Mouse (Mus musculus) myocyte (in vitro differentiated cells): ENCODE data around the gene Cldn1. TPM values are rescaled to one million over a fixed set of nuclear protein-coding genes. Genes with fewer than 3 reads are reported as not detected.

Source experiments
- H3K27me3 ChIP-seq: one replicate; pipeline ENCODE4 v1.6.1; 2011; ENCODE audit not compliant: control insufficient read depth, insufficient read depth, insufficient read length
- H3K36me3 ChIP-seq: one replicate; pipeline ENCODE4 v1.6.1; 2011; ENCODE audit not compliant: control insufficient read depth, insufficient read depth
- H3K4me2 ChIP-seq: one replicate; pipeline ENCODE4 v1.6.1; 2011; ENCODE audit warnings: low read depth, control low read depth
- H3K4me3 ChIP-seq: one replicate; pipeline ENCODE4 v1.5.1; 2011; ENCODE audit warnings: mild to moderate bottlenecking, control low read depth, moderate library complexity
- H3K79me2 ChIP-seq: one replicate; pipeline ENCODE4 v1.6.1; 2011; ENCODE audit not compliant: control insufficient read depth, insufficient read depth
- H3ac ChIP-seq: one replicate; pipeline ENCODE4 v1.6.1; 2011; ENCODE audit not compliant: control insufficient read depth, insufficient read length
- CEBPB ChIP-seq: IDR thresholded peaks from 2 replicates; pipeline ENCODE4 v1.6.1; 2011; ENCODE audit warnings: mild to moderate bottlenecking, moderate library complexity; ENCODE audit not compliant: poor library complexity, insufficient read depth, severe bottlenecking
- E2F4 ChIP-seq: IDR thresholded peaks from one replicate; pipeline ENCODE4 v1.6.1; 2011; ENCODE audit warnings: mild to moderate bottlenecking, control low read depth, moderate library complexity; ENCODE audit not compliant: insufficient read depth
- MAX ChIP-seq: IDR thresholded peaks from one replicate; pipeline ENCODE4 v1.6.1; 2011; ENCODE audit warnings: low read depth, mild to moderate bottlenecking, control low read depth
- MYOD1 ChIP-seq, 3 experiments: IDR thresholded peaks; one replicate each; pipeline ENCODE4 v1.6.1; 2011; ENCODE audit warnings: control low read depth in 2 of 3, low read depth in 2 of 3, mild to moderate bottlenecking in 2 of 3, moderate library complexity in 1 of 3; ENCODE audit not compliant: insufficient read length in 2 of 3, control insufficient read depth in 1 of 3
- MYOG ChIP-seq, 3 experiments: IDR thresholded peaks; one replicate each; pipeline ENCODE4 v1.6.1; 2011; ENCODE audit warnings: control low read depth in 2 of 3, low read depth in 2 of 3, mild to moderate bottlenecking in 2 of 3; ENCODE audit not compliant: insufficient read length in 2 of 3, control insufficient read depth in 1 of 3, insufficient read depth in 1 of 3
- POLR2A ChIP-seq: IDR thresholded peaks from one replicate; pipeline ENCODE4 v1.6.1; 2011; ENCODE audit warnings: low read depth, mild to moderate bottlenecking, control low read depth, moderate library complexity; ENCODE audit not compliant: insufficient read length
- POLR2AphosphoS2 ChIP-seq: IDR thresholded peaks from one replicate; pipeline ENCODE4 v1.6.1; 2011; ENCODE audit warnings: low read depth, control low read depth; ENCODE audit not compliant: insufficient read length
- REST ChIP-seq: IDR thresholded peaks from one replicate; pipeline ENCODE4 v1.6.1; 2011; ENCODE audit warnings: mild to moderate bottlenecking, control low read depth, moderate library complexity; ENCODE audit not compliant: insufficient read depth, insufficient read length
- SRF ChIP-seq: IDR thresholded peaks from one replicate; pipeline ENCODE4 v1.6.1; 2011; ENCODE audit warnings: low read depth; ENCODE audit not compliant: control insufficient read depth, insufficient read length
- TCF12 ChIP-seq: IDR thresholded peaks from one replicate; pipeline ENCODE4 v1.6.1; 2011; ENCODE audit warnings: mild to moderate bottlenecking, control low read depth; ENCODE audit not compliant: poor library complexity, insufficient read depth, severe bottlenecking
- TCF3 ChIP-seq: IDR thresholded peaks from one replicate; pipeline ENCODE4 v1.6.1; 2011; ENCODE audit warnings: low read depth, control low read depth; ENCODE audit not compliant: insufficient read length
- USF1 ChIP-seq: IDR thresholded peaks from one replicate; pipeline ENCODE4 v1.6.1; 2011; ENCODE audit warnings: low read depth, mild to moderate bottlenecking, control low read depth, moderate library complexity
- polyA plus RNA-seq: library from polyadenylated mRNA; unstranded; fragments of >200 nt; fragmentation: generic; extraction: Trizol; gene quantifications from one replicate; pipeline ENCODE4 v1.2.1, GENCODE M21; 2012; ENCODE audit warnings: missing spikeins

Gene Cldn1
- polyA plus RNA-seq, result 0.02 TPM

- H3ac ChIP-seq, result no peak within 1 kb of the TSS
- TF ChIP-seq MAX (no peak), TCF12 (no peak), MYOD1 (IDR thresholded peaks at IDR 0.05; ENCODE audit: control insufficient read depth in 1 of 3, insufficient read length in 2 of 3, low read depth in 2 of 3) (no peak), E2F4 (no peak), TCF3 (no peak), MYOG (IDR thresholded peaks at IDR 0.05; ENCODE audit: control insufficient read depth in 1 of 3, insufficient read depth in 1 of 3, insufficient read length in 2 of 3, low read depth in 2 of 3) (no peak), USF1 (no peak), REST (no peak), CEBPB (no peak), POLR2AphosphoS2 (no peak), POLR2A (no peak)
- no peaks in the 10 kb centered on the region for H3K36me3 ChIP-seq
- no peak within 1 kb of the TSS for H3K4me3 ChIP-seq
- H3K79me2 ChIP-seq, result no peaks in the 10 kb centered on the region
- H3K27me3 ChIP-seq, result no peaks in the 10 kb centered on the region
- peak within 1 kb of the TSS; percentile 45 for H3K4me2 ChIP-seq
These were observed at the start of gene Cldn1 for GRCm38 (mm10) chr16:26371325-26372053. Gene Cldn1 (minus strand): TSS chr16:26371841.

GRCm38 (mm10) chr16:26418616-26419015 is 47.0 kb upstream of the Cldn1 start:
- no peak overlapping the region for H3ac ChIP-seq
- H3K4me2 ChIP-seq, result no peak overlapping the region
- H3K4me3 ChIP-seq, result no peak overlapping the region
- H3K79me2 ChIP-seq, result no peaks in the 10 kb centered on the region
- no peaks in the 10 kb centered on the region for H3K36me3 ChIP-seq
- no peaks in the 10 kb centered on the region for H3K27me3 ChIP-seq
- TF ChIP-seq TCF3, result no peak
- TF ChIP-seq E2F4, result no peak
- no peak for TF ChIP-seq TCF12
- no peak for TF ChIP-seq POLR2AphosphoS2
- no peak for TF ChIP-seq MYOD1 (IDR thresholded peaks at IDR 0.05; ENCODE audit: control insufficient read depth in 1 of 3, insufficient read length in 2 of 3, low read depth in 2 of 3)
- no peak for TF ChIP-seq POLR2A
- TF ChIP-seq CEBPB, result no peak
- TF ChIP-seq MAX, result no peak
- no peak for TF ChIP-seq SRF
- TF ChIP-seq USF1, result no peak
- no peak for TF ChIP-seq MYOG (IDR thresholded peaks at IDR 0.05; ENCODE audit: control insufficient read depth in 1 of 3, insufficient read depth in 1 of 3, insufficient read length in 2 of 3, low read depth in 2 of 3)
- no peak for TF ChIP-seq REST

GRCm38 (mm10) chr16:26404070-26404469 is 32.4 kb upstream of the Cldn1 start:
- no peaks in the 10 kb centered on the region for H3K36me3 ChIP-seq
- no peak overlapping the region for H3K4me2 ChIP-seq
- no peaks in the 10 kb centered on the region for H3K79me2 ChIP-seq
- no peak overlapping the region for H3ac ChIP-seq
- H3K27me3 ChIP-seq, result no peaks in the 10 kb centered on the region
- H3K4me3 ChIP-seq, result no peak overlapping the region
- no peak for TF ChIP-seq POLR2AphosphoS2
- TF ChIP-seq USF1, result no peak
- TF ChIP-seq CEBPB, result no peak
- TF ChIP-seq MAX, result no peak
- no peak for TF ChIP-seq REST
- no peak for TF ChIP-seq E2F4
- TF ChIP-seq MYOG (IDR thresholded peaks at IDR 0.05; ENCODE audit: control insufficient read depth in 1 of 3, insufficient read depth in 1 of 3, insufficient read length in 2 of 3, low read depth in 2 of 3), result no peak
- no peak for TF ChIP-seq MYOD1 (IDR thresholded peaks at IDR 0.05; ENCODE audit: control insufficient read depth in 1 of 3, insufficient read length in 2 of 3, low read depth in 2 of 3)
- no peak for TF ChIP-seq TCF3
- TF ChIP-seq SRF, result no peak
- no peak for TF ChIP-seq POLR2A
- no peak for TF ChIP-seq TCF12

- TF ChIP-seq CEBPB, result no peak
- TF ChIP-seq MYOD1 (IDR thresholded peaks at IDR 0.05; ENCODE audit: control insufficient read depth in 1 of 3, insufficient read length in 2 of 3, low read depth in 2 of 3), result no peak
- TF ChIP-seq USF1, result no peak
- no peak for TF ChIP-seq E2F4
- TF ChIP-seq SRF, result no peak
- no peak for TF ChIP-seq MAX
- no peak for TF ChIP-seq TCF3
- no peak for TF ChIP-seq REST
- no peak for TF ChIP-seq POLR2AphosphoS2
- no peak for TF ChIP-seq POLR2A
- no peak for TF ChIP-seq TCF12
- TF ChIP-seq MYOG (IDR thresholded peaks at IDR 0.05; ENCODE audit: control insufficient read depth in 1 of 3, insufficient read depth in 1 of 3, insufficient read length in 2 of 3, low read depth in 2 of 3), result no peak
- no peaks in the 10 kb centered on the region for H3K27me3 ChIP-seq
- H3K4me2 ChIP-seq, result no peak overlapping the region
- H3ac ChIP-seq, result no peak overlapping the region
- H3K79me2 ChIP-seq, result no peaks in the 10 kb centered on the region
- no peak overlapping the region for H3K4me3 ChIP-seq
- no peaks in the 10 kb centered on the region for H3K36me3 ChIP-seq
These were observed 29.3 kb upstream of the Cldn1 start for GRCm38 (mm10) chr16:26400971-26401370.
